ENCODE assay signal across 8 mouse cellular contexts in genomic region chr11:86200460-86201021, GRCm38 (mm10). TPM values are rescaled to one million over a fixed set of nuclear protein-coding genes. Genes with fewer than 3 reads are reported as not detected.
A peak's percentile ranks its signal among the peaks of the same experiment; 100 is the strongest.
DNase-seq lines count a peak whose midpoint lies in the region; ATAC-seq and TF ChIP-seq lines count a peak whose summit lies in the region.

No protein-coding gene starts in this region.

- peak overlapping the region; percentile 94 for H3K4me3 ChIP-seq in heart, embryonic 13.5 days
- H3K4me3 ChIP-seq in megakaryocyte, embryonic 14.5 days (replicated peaks), result peak overlapping the region; percentile 98

- H3K4me1 ChIP-seq in heart, embryonic 13.5 days, result peaks cover 20% of the 10 kb centered on the region
- H3K4me1 ChIP-seq in megakaryocyte, embryonic 14.5 days, result peaks cover 32% of the 10 kb centered on the region

- H3K27me3 ChIP-seq in heart, embryonic 13.5 days (replicated peaks), result no peaks in the 10 kb centered on the region
- H3K27me3 ChIP-seq in Patski, result no peaks in the 10 kb centered on the region
- H3K27me3 ChIP-seq in megakaryocyte, embryonic 14.5 days (replicated peaks), result no peaks in the 10 kb centered on the region

- intact Hi-C loops in heart, postnatal 14 days (cut with DNase I), result loop anchor here (10.0 kb wide), 1 partner anchor 154 kb away; the partner anchor contains the start of gene Med13

- no peak for DNase-seq in heart, postnatal 14 days
- DNase-seq in Patski (ENCODE audit: low read depth, low spot score), result no peak
- DNase-seq in thymus, postnatal 36 days, result no peak
- DNase-seq in kidney, postnatal 10 days, result no peak
- no peak for DNase-seq in cerebellum, adult 18-20 months

- H3K4me2 ChIP-seq in heart, embryonic 13.5 days, result peak overlapping the region; percentile 79

- peak overlapping the region; percentile 84 for H3K9ac ChIP-seq in heart, embryonic 13.5 days

- POLR2A ChIA-PET in Patski (lab: Charles Lee), result interaction anchor here (0.6 kb wide), 1 partner anchor 148 kb away, joined by 6 read pairs; no protein-coding TSS in a partner anchor

- no peak for TF ChIP-seq CTCF in Patski (IDR thresholded peaks at IDR 0.05)

- peak; percentile 38; the same call in 1 of the 2 replicates for ATAC-seq in heart, embryonic 13.5 days (ENCODE audit: extremely low read depth, insufficient number of reproducible peaks, low FRiP score, low TSS enrichment)
- peak; percentile 31 for ATAC-seq in Patski
- ATAC-seq in granulocyte monocyte progenitor cell, adult 5-6 weeks (replicated peaks; ENCODE audit: poor library complexity, severe bottlenecking), result peak; percentile 26

- WGBS in heart, embryonic 13.5 days, result under 1% methylated on average over 21 of the region's 21 CpGs

- H3K36me3 ChIP-seq in heart, embryonic 13.5 days, result peaks cover 46% of the 10 kb centered on the region
- peaks cover 35% of the 10 kb centered on the region for H3K36me3 ChIP-seq in megakaryocyte, embryonic 14.5 days (replicated peaks; ENCODE audit: low read length)

- in situ Hi-C loops in Patski (cut with MboI; ENCODE audit: low pct_unique_long_range_greater_than_20kb), result loop anchor here (25.0 kb wide), 1 partner anchor 462 kb away; no protein-coding TSS in a partner anchor

- CTCF ChIA-PET in Patski (lab: Charles Lee), result no interaction called here

- H3K27ac ChIP-seq in heart, embryonic 13.5 days (replicated peaks), result peak overlapping the region; percentile 85

- no peaks in the 10 kb centered on the region for H3K9me3 ChIP-seq in heart, embryonic 13.5 days
- no peaks in the 10 kb centered on the region for H3K9me3 ChIP-seq in megakaryocyte, embryonic 14.5 days

RNA-seq across cellular contexts. Expression of gene Brip1, which starts 0.5 kb away (rescaled TPM):
- polyA plus RNA-seq in heart, embryonic 13.5 days (2015; fragmentation: Nextera tagmentation; extraction: Ambion mirVana), result 5.0 and 5.1 TPM in 2 replicates
- 1 to 10 TPM in 1 of 2 experiments, under 1 TPM in 1; 0.76 to 1.4 TPM for total RNA-seq in heart, postnatal 14 days (2021)
- polyA plus RNA-seq in Patski (2021), result 4.4 TPM
- total RNA-seq in granulocyte monocyte progenitor cell, adult 5-6 weeks (2014; fragmentation: Nextera tagmentation), result 20.1 and 23.4 TPM in 2 replicates
- 22.7 and 31.8 TPM in 2 replicates for total RNA-seq in granulocyte monocyte progenitor cell, adult 5-6 weeks (2017)
- 0.16 TPM in 1 of 2 replicates, not detected in the other for polyA plus RNA-seq in megakaryocyte, embryonic 14.5 days (2012; ENCODE audit: insufficient read depth, low replicate concordance)

RNA-seq across cellular contexts. Expression of gene Ints2, which starts 56.8 kb away (rescaled TPM):
- 11.6 and 11.7 TPM in 2 replicates for polyA plus RNA-seq in heart, embryonic 13.5 days (2015; fragmentation: Nextera tagmentation; extraction: Ambion mirVana)
- 1 to 10 TPM; 5.1 to 6.2 TPM for total RNA-seq in heart, postnatal 14 days (2021)
- 21.2 TPM for polyA plus RNA-seq in Patski (2021)
- total RNA-seq in granulocyte monocyte progenitor cell, adult 5-6 weeks (2014; fragmentation: Nextera tagmentation), result 29.0 and 30.5 TPM in 2 replicates
- total RNA-seq in granulocyte monocyte progenitor cell, adult 5-6 weeks (2017), result 28.5 and 30.5 TPM in 2 replicates
- polyA plus RNA-seq in megakaryocyte, embryonic 14.5 days (2012; ENCODE audit: insufficient read depth, low replicate concordance), result 0.35 and 3.8 TPM in 2 replicates
